Mouse (Mus musculus) gastrocnemius, postnatal 14 days (tissue): Measurements from ENCODE around the gene Lin7a. TPM values are rescaled to one million over a fixed set of nuclear protein-coding genes. Genes with fewer than 3 reads are reported as not detected.

Experiments
- DNase-seq: peaks from one replicate; pipeline ENCODE4 v3.0.0; 2021; ENCODE audit warnings: mixed read lengths
- intact Hi-C: fragments of 180-260 bp; cut with DNase I; formaldehyde crosslinking; loops from one replicate; pipeline ENCODE4 v1.15.1; 2025; ENCODE audit warnings: low total_unique reads
- total RNA-seq, 2 experiments: library from RNA; stranded (reverse); gene quantifications; 2 replicates each; pipeline ENCODE4 v1.2.3; 2021

Lin7a gene
- total RNA-seq, 2 experiments from 2014 or later: 1.9 to 3.8 TPM

DNA sequence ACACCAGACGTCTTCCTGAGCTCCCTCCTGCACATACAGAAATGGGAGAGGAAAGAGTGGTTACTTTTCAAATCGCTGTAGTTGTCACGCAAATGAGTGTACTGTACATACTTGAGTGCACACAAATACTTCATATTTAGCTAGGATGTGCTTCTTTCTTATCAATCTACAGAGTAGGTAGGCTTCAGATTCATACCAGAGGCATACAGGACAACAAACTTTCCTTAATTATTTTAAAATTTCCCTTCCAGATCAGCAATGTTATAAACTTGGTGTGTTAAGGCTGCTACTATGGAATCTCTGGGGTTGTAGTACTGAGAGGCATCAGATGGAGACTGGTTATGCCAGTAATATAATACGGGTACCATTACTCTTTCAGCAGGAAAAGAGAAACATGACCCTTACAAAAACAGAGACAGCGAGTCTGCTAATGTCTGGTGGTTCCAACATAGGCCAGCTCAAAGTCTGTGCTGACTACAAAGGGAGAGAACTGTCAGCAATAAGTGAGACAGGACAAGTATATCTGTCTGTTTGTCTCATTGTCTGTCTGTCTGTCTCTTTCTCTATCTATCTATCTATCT is 21.8 kb upstream of the Lin7a start:
- DNase-seq: no peak
- intact Hi-C loops: no loop called here

DNA sequence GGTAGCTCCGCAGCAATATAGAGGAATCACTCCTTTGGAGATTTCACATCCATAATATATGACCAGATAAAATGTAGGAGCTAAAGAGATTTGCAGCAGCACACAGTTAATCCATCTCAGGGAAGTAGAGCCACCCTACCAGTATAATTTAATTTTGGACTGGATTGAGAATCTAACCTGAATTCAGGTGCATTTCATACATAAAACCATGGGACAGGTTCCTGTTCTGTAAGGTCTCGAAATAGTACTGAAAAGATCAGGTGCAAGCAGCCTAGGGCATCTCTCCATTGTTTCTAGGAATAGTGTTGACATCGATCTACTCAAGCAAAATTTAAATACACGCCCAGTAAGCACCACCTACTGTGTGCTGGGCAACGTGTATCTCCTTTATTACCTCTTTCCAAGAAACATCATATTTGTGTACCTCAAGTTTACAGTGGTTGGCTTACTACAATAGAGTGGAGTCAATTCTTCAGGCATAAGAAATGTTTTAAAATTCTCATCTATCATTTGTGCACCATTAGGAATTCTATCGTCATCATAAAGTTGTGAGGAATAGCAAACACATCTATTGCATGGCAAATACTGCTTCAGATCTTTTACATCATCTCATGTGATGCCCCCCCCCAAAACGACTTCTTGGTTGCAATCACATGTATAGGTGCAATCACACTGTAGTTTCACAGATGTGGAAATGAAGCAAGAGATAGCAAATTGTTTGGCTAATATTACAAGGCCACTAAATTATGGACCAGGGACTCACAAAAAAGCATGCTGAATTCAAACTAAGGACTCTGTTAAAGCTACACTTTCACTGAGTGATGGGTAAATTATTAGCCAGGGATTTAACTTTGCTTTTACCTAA is 20.9 kb upstream of the Lin7a start:
- no peak for DNase-seq
- intact Hi-C loops: no loop called here

DNA sequence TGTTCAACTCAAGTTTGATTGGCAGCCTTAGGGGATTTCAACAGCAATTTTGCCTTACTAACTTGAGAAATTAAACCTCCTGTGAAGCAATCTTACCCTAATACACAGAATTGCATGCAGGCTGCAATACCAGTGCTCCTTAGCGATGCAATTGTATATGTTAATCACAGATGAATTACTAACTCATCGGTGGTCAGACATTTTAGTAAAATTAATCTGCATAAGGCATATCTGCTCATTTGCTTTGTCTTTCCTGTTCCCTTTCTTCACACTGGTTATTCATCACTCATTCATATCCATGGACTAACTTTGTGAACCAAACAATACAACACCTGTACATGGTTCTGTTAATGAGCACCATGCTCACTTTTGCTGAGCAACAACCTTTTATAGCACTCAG is 20.2 kb upstream of the Lin7a start:
- intact Hi-C loops: no loop called here
- no peak for DNase-seq

DNA sequence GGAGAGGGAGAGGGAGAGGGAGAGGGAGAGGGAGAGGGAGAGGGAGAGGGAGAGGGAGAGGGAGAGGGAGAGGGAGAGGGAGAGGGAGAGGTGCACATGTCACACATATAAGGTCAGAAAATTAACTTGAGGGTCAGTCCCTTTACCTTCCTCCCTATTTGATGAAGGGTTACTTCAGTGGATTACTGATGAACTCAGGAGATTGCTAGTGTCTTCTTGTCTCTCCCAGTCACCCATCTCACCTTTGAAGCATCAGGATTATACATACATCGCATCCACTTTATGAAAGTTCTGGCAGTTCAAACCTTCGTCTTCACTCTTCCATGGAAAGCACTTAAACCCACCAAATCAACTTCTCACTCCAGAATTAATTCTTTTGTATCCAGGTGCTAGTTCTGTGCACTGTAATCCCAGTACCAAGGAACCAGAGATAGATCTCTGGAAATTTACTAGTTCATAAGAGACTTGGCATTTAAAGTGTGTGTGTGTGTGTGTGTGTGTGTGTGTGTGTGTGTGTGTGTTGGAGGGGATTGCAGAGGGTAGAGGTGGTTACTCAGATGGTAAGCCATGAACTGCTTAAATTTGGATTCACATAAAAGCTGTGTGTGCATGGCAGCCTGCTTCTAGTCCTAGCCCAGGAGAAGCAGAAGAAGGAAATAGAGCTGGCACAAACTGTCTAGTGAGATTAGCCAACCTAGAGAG is 19.5 kb upstream of the Lin7a start:
- DNase-seq: no peak
- intact Hi-C loops: no loop called here

DNA sequence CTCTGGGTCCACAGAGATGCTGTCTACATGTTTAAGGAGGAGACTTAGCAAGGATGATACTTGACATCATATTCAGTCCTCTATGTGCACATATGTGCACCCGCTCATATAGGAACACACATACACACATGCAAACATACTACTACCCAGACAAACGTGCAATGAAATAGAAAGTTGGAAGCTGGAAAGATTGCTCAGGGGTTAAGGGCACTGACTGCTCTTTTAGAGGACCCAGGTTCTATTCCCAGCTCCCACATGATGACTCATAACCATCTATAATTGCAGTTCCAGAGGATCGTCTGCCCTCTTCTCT is 19.0 kb upstream of the Lin7a start:
- no peak for DNase-seq
- intact Hi-C loops: no loop called here

DNA sequence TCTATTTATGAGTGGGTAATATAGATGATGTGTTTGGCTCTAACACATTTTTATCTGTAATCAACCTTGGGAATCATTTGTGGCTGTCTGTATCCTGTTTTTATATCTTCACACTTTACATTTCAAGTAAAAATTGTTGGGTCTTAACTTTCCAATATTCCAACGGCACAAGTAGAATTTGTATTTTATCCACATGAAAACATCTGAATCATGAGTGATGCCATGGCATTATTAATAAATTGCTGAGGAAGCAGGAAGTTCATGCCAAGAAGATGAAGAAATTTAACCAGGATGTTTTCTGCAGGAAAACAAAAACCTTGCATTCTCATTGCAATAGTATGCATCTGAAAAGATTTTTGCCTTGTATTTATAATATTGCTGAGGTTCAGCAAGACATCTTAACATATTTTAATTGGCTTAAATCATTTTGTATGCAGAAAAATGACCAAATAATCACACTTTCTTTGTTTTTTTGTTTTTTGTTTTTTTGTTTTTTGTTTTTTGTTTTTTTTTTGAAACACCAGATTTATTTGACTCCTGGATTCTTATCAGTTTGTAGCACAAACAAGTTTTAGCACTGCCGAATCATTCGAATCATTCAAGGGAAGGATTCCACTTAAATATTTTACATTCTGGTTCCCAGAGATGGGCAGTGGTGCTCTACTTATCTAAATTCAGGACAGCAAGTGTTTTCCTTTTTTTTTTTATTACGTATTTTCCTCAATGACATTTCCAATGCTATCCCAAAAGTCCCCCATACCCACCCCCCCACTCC is 18.1 kb upstream of the Lin7a start:
- DNase-seq: no peak
- intact Hi-C loops: no loop called here

DNA sequence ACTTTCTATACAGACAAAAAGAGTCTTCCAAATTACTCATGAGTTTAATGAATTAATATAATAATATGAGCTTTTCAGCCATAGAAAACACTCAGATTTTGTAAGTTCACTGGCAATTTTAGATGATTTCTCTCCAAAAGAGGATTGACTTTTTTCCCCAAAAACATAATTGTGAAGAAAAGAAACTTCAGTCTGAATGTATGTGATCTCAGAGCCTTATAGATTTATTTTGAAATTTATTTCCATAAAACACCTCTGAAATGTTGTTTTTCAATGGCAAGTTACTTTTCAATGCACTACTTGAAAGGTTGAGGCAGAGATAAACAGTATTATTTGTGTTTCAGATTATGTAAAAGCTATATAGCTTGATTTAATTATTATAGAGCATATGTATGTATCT is 16.8 kb upstream of the Lin7a start:
- intact Hi-C loops: no loop called here
- DNase-seq: no peak

DNA sequence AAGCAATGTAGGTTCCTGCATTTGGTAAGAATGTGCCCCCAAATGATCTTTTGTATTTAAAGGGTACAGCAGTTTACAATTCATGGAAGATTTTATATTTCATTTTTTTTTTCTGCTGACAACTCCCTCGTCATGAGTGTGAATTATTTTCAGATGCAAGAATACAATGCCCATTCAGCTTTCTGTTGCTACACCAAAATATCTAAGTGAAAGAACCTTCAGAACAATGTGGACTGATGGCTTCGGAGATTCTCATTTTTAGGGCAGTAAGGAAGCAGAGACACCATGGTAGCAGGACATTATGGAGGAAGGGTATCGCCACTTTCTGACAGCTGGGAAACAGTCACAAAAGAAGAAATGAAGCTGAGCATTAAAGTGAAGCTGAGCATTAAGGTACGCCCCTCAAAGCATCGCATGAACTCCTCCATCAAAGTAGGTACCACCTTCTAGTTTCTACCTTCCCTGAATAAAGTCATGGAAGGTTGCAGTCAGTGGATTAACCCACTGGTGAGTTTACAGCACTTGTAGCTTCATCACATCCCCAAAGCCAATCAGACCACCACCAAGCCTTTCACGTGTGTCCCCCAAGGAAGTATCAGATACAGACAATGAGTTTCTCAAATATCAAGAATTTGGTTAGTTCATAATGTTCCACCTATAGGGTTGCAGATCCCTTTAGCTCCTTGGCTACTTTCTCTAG is 16.0 kb upstream of the Lin7a start:
- intact Hi-C loops: no loop called here
- DNase-seq: no peak

DNA sequence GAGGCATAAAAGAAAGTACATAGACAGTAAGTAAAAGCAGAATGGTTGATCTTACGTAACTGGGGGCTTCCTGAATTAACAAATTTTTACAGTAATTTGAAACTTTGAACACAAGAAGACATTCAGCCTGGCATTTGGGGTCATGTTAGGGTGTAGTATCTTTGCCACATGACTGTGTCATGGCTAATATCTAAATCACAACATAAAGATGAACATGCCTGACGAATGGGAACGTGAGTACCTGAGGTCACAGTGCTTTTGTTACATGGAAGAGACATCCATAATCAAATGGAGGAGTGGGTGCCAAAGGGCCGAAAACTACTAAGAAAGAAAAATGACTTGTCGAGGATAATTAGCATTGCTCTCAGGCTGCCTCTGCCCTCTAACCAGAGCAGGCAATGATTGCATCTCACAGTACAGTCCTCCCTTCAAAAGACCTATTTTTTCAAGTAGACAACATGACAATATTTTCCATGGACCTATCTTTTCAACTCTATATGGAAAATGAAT is 15.0 kb upstream of the Lin7a start:
- no peak for DNase-seq
- intact Hi-C loops: no loop called here

DNA sequence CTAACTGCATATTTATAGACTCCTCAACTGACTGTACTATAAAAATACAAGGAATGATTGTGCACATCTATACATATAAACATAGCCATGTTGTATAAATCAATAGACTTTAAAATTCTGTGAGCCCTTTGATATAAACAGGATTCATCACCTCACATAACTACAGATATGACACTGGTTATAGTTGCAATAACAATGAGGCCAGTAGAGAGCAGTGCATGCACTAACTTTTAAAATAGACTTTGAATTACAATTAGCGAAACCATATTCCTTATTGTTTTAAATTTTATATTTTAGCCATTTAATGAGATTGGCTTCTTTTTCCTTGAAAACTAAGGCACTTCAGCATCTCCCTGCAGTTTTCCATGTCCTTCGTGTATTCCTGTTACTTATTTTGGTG is 11.1 kb upstream of the Lin7a start:
- intact Hi-C loops: no loop called here

DNA sequence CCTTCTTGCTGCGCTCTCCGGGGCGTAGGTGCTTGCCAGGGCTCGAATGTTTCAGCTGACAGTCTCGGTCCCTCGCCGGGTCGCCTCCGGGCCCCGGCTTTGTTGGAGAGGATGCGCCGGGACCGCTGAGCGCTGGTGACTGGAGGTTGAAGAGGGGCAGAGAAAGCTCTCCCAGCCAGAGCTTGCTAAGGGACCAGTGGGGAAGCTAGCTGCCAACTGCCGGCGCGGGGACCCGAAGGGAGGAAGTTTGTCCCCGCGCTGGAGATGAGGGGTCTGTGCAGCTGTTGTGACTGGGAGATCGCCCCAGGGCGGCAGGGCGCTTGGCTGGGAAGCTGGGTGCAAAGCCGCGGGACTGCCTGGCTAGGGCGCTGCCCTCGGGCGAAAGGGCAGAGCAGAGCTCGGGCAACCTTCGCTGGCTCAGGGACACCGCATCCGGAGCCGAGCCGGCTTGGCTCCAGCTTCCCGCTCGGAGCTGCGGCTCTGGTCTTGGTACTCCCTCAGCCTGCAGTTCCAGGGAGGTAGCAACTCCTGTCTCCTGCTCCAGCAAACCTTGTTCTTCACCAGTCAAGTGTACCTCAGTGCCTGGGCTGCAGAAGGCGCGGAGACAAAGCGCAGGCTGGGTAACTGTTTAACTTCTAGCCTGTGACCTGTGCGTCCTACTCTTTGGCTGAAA is 781 bp downstream of the Lin7a start:
- intact Hi-C loops: no loop called here
- peak; percentile 18 for DNase-seq

More for the DNA sequence above, 11.1 kb upstream of the Lin7a start:
- no peak for DNase-seq

DNA sequence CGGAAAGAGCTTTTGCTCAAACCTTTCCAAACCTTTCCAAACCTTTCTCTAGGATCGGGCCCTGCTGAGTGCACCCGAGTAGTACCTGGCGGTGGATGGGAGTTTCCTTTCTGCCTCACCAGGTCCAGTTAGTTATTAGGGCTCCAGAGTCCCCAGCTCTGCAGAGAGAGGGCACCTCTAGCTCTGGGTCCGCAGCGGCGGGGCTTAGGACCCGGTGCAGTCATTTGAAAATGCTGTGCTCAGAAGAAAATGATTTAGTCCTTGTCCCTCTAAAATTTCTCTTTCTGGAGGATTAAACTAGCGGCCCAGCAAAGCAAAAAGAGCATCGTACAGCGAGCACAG is 1.3 kb downstream of the Lin7a start:
- intact Hi-C loops: no loop called here
- no peak for DNase-seq

DNA sequence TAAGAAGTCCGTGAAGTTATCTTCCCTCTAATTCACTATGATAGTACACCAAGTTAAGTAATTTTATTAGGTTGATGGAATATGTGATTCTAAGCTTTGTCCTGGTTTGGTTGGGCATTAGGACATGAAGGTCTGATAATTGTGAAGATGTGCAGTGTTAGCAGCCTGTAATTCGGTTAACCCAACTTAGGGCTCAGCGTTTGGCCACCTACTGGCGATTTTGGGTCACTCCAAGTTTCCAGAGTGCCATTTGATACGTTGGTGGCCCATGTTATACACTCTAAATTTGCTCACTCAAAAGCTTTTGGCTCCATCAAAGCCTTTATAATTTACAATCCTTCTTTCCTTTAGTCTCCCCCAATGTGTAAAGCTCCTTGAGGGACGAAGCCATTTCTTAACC is 2.4 kb downstream of the Lin7a start:
- intact Hi-C loops: no loop called here
- no peak for DNase-seq

DNA sequence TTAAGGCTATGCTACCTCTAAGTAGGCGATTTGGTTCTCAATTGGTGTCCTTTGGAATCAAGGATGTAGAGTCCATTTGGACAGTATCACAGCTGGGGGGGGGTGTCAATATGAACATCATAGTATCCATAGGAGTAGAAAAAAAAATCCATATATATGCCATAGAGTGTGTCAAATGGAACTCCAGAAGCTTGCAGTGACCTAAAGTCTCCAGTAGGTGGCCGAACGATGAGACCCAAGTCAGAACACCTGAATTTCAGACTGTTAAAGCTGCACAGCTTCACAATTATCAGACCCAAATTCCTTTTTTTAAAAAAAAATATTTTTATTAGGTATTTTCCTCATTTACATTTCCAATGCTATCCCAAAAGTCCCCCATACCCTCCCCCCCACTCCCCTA is 3.3 kb downstream of the Lin7a start:
- intact Hi-C loops: no loop called here
- no peak for DNase-seq

DNA sequence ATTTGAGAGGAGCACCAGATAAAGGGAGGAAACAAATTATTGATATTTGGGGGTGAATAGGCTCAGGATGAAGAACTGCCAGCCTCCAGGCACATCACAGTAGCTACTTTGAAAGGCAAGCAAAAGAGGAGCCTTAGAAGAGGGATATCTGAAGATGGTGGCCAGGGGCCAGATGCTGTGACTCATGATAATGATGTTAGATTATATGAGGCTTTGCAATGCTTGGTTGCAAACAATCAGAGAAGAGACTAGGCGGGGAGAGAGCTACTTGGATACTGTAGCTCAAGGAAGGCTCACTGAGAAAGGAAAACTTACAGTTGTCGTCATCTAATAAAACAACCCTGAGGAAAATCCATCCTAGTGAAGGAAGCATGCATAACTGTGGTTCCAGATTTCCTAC is 5.2 kb downstream of the Lin7a start:
- intact Hi-C loops: no loop called here
- peak; percentile 20 for DNase-seq

DNA sequence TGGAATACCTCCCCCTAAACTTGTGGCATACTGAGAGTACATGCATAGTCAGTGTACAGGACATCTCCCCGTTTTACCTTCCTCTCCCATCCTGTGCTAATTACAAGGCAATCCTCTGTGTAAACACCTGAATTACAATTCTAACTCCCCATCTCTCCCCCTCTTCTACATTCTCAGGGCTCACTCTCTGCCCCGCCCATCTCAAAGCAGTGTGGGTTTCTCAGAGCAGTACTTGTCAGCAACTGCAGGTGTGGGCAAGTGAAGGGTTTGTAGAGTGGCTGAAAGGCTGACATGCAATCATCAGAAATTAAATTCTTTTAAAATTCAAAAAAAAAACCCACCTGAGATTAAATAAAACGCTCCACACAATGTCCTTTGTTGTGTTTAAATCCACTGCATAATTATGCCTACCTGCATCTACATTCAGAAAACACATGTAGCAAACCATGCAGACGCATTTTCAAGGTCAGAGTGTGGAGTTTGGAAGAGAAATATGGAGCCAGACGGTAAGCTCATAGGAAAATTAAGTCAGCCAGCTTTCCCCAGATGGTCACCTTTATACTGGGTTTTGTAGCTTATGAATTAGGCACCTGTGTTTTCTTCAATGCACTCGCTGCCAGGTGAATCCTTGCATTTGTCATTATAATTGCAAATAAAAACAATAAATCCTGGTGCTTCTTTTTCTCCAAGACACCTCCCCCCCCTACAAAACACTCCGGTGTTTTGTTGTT is 22.6 kb downstream of the Lin7a start:
- no peak for DNase-seq
- intact Hi-C loops: no loop called here

DNA sequence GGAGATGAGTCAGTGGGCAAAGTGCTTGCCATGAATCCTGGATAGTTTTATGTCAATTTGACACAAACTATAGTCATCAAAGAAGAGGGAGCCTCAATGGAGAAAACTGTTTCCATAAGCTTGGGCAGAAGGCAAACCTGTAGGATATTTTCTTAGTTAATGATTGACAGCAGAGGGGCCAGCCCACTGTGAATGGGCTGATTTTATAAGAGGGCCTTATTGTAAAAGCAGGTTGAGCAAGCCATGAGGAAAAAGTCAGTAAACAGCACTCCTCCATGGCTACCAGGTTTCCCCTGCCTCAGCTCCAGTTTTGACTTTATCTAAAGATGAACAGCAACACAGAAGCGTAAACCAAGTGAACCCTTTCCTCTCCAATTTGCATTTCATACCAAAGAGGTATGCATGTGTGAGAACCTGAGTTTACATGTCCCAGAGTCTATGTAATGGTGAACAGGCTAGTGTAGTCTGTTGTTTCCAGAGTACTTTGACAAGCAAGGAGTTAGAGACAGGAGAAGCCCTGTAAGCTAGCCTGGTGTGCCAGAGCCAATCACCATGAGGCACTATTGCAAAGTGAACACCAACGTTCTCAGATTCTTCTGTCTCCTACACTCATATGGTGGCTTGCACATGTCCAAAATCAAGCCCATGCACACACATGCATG is 29.2 kb downstream of the Lin7a start:
- DNase-seq: no peak
- intact Hi-C loops: no loop called here

DNA sequence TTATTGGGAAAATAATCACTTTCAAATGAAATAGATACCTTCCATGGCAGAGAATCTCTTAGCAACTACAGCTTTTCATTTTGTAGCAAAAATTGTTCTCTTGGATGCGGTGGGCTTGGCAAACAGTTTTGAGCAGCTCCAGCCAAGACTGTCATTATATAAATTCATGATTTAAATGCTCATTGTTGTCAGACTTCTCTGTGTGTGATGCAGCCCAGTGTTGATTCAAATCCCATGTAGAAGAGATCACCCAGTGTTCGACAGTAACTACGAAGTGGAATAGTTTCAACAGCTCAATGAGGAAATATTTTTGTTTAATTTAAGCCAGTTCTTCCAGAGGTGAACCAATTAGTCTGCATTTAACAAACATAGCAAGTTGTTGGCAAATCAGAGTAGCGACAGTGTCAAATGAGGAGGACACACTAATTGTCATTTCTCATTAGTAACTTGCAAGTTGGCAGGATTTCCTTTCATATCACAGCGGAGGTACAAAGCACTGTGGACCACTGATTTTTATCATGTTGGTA is 39.5 kb downstream of the Lin7a start:
- intact Hi-C loops: no loop called here
- no peak for DNase-seq
